Mouse (Mus musculus): ENCODE results near the gene Gm11563. TPM values are rescaled to one million over a fixed set of nuclear protein-coding genes. Genes with fewer than 3 reads are reported as not detected.
"Not testable (repeated sequence)": the region's sequence is repeated elsewhere in the genome, so short reads cannot be mapped to it uniquely, and the experiment has no call there.

Gm11563 gene
- not detected for total RNA-seq (2022)

DNA sequence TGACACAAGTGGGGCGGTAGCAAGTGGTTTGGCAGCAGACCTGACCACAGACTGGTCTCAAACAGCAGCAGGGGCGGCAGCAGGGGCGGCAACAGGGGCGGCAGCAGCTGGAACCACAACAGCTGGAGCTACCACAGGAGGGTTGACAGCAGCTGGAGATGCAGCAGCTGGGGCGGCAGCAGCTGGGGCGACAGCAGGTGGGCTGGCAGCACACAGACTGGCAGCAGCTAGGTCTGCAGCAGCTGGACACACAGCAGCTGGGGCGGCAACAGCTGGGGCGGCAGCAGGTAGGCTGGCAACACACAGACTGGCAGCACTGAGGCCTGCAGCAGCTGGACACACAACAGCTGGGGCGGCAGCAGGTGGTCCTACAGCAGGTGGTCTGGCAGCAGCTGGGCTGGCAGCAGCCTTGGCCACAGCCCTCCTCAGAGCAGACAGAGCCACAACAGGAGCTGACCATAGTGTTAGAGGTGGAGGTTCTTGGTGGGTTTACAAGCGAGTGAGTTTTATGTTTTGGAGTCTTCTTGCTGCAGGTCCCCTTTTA is at the start of gene Gm11563:
TSS of gene Gm11563 (minus strand) at position 494 of the 544 bp plus-strand sequence.
- not testable (repeated sequence) for DNase-seq

DNA sequence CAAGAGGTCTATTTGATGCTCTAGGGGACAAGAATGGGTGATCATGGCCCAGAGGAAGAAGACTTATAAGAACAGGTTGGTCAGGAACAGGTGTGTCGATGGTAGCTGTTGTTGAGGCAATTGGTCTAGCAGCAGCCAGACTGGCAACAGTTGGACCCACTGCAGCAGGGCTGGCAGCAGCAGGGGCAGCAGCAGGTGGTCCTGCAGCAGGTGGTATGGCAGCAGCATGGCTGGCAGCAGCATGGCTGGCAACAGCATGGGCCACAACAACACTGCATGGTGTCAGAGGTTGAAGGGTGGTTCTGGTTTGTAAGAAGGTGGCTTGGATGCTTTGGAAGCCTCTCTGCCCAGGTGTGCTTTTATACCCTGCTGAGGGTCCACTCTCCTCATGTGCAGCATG is 31.7 kb upstream of the Gm11563 start, which contains the start of gene Gm14190:
TSS of gene Gm14190 (minus strand) at position 278 of the 400 bp plus-strand sequence.
- DNase-seq = no peak

DNA sequence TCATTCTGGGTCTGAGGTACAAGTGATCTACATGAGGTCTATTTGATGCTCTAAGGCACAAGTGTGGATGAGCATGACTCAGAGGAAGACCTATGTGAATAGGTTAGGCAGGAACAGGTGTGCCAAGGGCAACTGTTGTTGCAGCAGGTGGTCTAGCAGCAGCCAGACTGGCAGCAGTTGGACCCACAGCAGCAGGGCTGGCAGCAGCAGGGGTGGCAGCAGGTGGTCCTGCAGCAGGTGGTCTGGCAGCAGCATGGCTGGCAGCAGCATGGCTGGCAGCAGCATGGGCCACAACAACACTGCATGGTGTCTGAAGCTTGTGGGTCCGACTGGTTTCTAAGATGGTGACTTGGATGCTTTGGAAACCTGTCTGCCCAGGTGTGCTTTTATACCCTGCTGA is 26.5 kb upstream of the Gm11563 start:
- not testable (repeated sequence) for DNase-seq

DNA sequence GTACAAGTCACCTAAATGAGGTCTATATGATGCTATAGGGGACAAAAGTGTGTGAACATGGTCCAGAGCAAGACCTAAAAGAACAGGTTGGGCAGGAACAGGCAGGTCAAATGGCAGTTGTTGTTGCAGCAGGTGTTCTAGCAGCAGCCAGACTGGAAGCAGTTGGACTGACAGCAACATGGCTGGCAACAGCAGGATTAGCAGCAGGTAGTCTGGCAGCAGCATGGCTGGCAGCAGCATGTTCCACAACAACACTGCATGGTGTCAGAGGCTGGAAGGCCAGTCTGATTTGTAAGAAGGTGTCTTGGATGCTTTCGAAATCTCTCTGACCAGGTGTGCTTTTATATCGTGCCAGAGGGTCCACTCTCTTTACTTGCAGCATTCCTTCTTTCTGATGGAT is 24.7 kb upstream of the Gm11563 start:
- no peak for DNase-seq

DNA sequence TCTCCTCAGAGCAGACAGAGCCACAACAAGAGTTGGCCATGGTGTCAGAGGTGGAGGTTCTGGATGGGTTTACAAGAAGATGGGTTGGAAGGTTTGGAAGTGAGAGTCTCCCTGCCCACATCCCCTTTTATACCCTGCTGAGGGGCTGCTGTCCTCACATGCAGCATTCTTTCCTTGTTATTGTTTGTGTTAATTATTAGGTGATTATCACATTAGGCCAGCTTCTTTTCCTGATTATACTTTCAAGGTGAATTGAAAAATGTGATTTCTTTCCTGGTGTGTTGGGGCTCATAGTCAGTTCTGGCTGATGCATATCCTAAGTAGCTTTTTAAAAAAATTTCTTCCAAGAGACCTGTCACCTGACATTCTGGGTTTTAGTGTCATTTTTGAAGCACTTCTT is 7.1 kb upstream of the Gm11563 start, which contains the start of gene Krtap4-6:
TSS of gene Krtap4-6 (minus strand) at position 101 of the 400 bp plus-strand sequence.
- no peak for DNase-seq

DNA sequence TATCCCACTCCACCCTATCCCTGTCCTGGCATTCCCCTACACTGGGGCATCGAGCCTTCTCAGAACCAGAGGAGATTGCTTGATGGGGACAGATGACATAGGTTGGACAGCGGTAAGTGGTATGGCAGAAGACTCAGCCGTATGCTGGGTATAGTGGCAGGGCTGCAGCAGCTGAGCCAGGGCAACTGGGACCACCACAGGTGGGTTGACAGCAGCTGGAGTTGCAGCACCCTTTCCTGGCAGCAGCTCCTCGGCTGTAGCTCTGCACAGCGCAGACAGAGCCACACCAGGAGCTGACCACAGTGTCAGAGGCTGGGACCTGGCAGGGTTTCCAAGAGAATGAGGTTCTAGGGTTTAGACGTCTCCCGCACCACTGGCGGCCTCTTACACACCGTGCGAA is 4.0 kb upstream of the Gm11563 start:
- no peak for DNase-seq

DNA sequence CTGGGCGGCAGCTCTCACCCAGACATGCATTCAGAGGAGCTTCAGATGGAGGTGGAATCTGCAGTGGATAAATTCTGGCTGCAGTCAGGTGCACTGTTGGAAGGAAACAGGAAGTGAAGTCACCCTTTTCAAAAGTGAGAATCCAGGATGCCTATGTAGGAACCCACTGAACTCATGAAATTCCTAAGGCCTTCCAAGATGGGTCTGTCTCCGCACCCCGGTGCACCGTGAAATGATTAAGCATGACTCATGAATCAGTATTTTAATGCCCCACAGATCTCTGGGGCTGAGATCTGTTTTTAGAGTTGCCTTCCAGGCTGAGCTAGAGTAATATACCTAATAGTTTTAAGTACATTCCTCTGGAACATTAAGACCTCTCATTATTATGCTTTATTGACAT is 496 bp upstream of the Gm11563 start:
- DNase-seq = no peak

DNA sequence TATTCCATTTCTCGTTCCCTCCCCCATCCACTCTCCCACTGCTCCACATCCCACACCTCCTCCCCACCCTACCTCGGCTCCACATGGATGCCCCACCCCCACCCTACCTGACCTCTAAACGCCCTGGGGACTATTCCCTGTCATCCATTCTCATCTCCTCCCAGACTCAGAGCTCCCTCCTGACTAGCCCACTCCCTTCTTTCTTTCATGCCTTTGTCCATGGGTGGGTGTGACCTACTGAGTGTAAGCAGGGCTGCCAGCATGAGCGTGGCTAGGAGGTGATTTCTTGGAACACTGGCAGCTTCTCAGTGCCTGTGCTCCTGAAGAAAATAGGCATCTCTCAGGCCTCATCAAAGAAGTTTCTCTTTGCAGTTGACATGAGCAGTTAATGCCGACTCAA is 1.7 kb downstream of the Gm11563 start:
- DNase-seq = no peak

DNA sequence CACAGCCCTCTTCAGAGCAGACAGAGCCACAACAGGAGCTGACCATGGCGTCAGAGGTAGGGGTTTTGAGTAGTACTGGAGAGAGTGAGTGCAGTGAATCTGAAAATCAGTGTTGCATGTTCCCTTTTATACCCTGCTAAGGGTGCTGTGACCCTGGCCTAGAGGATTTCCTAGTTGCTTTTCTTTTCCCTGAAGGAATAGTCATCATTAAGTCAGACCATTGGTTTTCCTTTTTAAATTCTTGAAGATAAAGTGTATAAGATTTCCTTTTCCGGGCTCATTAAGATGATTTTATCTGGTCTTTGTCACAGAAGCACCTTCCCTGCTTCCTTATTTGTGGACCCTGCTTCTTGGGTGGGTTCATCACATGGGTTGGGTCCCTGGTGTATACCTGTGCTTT is 8.6 kb downstream of the Gm11563 start, which contains the start of gene Gm11555:
TSS of gene Gm11555 (minus strand) at position 101 of the 400 bp plus-strand sequence.
- DNase-seq = no peak

DNA sequence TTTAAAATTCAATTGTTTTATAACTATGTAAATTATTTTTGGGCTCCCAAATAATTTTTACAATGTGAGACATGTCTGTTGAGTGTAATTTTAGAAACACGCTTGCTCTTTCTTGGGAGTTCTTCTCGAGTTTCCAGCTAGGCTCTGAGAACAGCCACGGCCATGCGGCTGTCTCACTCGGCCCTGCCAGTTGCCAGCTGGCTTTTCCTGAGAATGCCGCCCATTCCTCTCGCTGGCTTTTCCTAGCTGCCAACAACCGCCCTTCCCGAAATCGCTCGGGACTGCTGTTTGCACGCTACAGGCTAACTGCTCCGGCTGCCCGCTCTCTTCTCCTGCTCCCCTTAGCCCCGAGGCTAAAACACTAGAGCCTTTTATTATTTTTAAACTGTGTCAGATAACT is 12.3 kb downstream of the Gm11563 start:
- no peak for DNase-seq

DNA sequence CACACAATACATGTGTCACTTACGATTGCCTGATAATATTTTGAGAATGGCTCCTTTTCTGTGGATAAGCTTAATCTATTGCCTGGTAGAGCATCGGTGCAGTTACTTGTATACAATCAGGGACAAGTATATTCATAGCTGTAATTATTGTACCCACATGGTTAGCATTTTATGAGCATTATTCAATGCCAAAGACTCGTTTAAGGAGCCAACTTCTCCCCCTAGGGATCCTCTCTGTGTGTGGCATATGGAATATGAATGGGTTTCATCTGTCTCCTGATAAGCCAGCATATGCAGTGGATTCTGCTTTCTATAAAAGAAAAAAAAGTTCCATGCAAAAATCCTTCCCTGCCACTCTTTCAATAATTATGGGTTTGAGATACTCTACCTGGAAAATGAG is 14.4 kb downstream of the Gm11563 start:
- DNase-seq = no peak

DNA sequence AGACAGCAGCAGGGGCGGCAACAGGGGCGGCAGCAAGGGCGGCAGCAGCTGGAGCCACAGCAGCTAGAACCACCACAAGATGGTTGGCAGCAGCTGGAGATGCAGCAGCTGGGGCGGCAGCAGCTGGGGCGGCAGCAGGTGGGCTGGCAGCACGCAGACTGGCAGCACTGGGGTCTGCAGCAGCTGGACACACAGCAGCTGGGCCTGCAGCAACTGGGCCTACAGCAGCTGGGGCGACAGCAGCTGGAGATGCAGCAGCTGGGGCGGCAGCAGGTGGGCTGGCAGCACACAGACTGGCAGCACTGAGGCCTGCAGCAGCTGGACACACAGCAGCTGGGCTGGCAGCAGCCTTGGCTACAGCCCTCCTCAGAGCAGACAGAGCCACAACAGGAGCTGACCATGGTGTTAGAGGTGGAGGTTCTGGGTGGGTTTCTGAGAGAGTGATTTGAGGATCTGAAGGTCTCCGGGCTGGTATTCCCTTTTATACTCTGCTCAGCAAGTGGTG is 15.1 kb downstream of the Gm11563 start, which contains the start of gene Krtap4-7:
TSS of gene Krtap4-7 (minus strand) at position 455 of the 505 bp plus-strand sequence.
- DNase-seq = not testable (repeated sequence)

DNA sequence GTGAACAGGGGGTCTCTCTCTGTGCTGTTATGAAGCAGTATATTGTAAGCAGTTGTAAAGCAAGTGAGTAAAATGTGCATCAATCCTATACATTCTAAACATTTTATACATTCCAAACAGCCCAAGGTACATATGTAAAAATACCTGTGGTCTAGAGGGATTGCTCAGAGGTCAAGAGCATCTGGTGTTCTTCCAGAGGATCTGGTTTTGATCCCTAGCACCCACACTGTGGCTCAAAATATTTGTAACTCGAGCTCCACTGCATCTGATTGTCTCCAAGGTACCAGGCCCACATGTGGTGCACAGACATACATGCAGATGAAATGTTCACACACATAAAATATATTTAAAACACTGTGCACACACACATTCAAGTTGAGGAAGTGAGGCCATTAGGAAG is 17.8 kb downstream of the Gm11563 start:
- no peak for DNase-seq

DNA sequence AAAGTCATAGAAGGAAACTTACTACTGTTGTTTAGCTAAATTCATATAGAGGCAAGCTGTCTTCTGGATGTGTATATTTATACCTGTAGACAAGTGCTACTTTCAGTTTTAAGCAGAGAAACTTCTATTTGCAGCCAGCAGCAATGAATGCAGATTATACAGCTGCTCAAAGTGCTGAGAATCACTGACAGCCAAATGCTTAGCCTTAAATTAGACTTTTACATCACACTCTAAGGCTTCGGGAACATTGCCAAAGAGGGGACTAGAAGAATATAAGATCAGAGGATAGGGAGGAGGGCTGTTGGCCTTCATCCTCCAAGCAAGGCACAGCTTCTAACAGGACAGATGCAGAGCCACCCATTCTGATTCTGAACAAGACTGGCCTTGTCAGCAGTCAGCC is 21.7 kb downstream of the Gm11563 start:
- no peak for DNase-seq

DNA sequence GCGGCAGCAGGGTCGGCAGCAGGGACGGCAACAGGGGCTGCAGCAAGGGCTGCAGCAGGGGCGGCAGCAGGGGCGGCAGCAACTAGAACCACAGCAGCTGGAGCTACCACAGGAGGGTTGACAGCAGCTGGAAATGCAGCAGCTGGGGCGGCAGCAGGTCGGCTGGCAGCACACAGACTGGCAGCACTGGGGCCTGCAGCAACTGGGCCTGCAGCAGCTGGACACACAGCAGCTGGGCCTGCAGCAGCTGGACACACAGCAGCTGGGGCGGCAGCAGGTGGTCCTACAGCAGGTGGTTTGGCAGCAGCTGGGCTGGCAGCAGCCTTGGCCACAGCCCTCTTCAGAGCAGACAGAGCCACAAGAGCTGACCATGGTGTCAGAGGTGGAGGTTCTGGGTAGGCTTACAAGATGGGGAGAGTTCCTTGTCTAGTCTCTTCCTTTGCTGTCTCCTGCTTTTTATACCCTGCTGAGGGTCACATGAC is 24.1 kb downstream of the Gm11563 start, which contains the start of gene Krtap4-2:
TSS of gene Krtap4-2 (minus strand) at position 432 of the 482 bp plus-strand sequence.
- DNase-seq = no peak

DNA sequence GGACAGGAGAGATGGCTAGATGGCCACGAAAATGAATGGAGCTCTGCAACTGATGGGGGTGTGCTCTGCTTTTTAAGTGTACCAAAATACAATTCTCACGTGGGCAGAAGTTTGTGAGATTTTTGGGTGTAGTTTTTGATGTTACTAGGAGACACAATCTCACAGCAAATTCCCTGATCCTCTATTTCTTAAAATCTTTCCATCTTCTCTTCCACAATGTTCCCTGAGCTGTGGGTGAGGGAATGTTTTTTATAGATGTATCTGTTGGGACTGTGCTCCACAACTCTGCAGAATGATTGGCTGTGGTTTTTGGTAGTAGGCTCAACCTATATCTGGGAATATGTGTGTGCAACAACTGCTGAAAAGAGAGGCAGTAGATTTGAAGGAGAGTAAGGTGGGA is 25.5 kb downstream of the Gm11563 start:
- DNase-seq = no peak

DNA sequence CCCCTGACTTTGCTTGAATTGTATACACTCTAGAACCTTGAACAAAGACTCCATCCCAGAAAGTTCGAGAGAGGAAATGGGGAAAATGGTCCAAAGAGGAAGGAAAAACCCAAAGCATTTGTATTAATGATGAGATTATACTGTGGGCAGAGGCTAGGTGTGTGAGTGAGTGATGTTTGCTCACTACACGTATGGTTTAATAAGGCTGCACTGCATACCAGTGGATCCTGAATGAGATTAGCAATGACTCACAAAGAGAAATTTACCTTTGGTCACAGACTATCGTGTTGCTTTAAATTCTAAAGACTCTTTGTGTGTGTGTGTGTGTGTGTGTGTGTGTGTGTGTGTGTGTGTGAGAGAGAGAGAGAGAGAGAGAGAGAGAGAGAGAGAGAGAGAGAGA is 27.9 kb downstream of the Gm11563 start:
- no peak for DNase-seq

DNA sequence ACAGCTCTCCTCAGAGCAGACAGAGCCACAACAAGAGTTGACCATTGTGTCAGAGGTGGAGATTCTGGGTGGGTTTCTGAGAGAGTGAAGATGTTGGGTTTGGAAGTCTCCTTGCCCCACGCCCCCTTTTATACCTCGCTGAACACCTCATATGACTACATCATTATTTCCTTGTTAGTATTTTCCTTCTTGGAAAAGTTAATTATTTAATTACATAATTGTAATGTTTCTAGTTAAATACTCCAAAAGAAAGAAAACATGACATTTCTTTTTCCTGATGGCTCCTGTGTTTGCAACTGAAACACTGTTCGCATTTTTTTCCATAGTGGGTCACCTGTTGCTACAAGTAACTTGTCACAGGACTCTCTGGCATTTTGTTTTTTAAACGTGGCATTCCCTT is 30.6 kb downstream of the Gm11563 start, which contains the start of gene Krtap4-1:
TSS of gene Krtap4-1 (minus strand) at position 101 of the 400 bp plus-strand sequence.
- DNase-seq = no peak

DNA sequence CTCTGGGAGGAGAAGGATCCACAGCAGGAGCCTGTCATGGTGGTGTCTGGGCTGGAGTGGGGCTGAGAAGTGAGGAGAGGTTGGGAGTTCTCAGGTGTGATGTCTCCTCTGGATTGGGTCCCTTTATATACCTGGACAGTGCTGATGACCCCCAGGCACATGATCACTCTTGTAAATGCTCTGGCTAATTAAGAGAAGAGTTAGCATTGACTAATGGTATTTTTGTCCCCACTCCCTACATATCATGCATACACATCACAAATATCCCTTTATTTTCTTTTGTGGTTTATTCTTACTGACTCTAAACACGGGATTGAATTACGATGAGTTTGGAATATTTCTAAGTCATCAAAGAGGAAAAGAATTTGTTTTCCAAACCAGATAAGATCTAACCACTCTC is 38.4 kb downstream of the Gm11563 start, which contains the start of gene Gm11562:
TSS of gene Gm11562 (minus strand) at position 101 of the 400 bp plus-strand sequence.
- DNase-seq = no peak

DNA sequence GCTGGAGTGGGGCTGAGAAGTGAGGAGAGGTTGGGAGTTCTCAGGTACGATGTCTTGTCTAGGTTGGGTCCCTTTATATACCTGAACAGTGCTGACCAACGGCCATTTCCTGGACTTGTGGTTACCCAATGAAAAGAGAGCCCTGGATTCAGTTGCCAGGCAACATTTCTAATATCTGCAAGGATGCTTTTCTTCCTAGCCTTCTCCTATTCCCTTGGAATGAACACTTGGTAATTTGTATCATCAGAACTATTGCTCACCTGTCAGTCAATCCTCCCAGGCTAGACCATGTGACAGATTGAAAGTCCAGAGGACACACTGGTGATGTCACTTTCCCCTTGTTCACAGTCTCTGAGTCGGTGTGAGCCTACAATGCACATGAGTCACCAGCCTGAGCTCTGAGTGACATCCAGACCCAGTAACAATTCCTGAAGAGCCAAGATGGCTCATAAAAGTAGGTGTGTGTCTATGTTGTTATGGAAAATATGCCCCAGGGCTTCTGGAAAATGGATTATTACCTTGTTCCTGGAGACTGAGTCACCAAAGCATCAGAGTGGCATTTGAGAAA is 43.9 kb downstream of the Gm11563 start, which contains the start of gene Krtap2-4:
TSS of gene Krtap2-4 (minus strand) at position 51 of the 568 bp plus-strand sequence.
- DNase-seq = no peak

DNA sequence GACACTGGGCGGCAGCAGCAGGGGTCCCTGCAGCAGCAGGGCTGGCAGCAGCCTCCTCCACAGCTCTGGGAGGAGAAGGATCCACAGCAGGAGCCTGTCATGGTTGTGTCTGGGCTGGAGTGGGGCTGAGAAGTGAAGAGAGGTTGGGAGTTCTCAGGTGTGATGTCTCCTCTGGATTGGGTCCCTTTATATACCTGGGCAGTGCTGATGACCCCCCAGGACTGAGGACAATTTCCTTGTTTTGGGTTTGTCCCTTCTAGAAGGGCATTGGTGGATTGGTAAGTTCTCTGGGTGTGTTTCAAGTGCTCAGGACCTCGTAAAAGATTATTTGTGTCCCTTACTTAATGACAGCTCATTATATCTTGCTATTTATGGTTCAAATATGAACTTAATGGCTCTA is 48.7 kb downstream of the Gm11563 start, which contains the start of gene Gm11937:
TSS of gene Gm11937 (minus strand) at position 101 of the 400 bp plus-strand sequence.
- not testable (repeated sequence) for DNase-seq

DNA sequence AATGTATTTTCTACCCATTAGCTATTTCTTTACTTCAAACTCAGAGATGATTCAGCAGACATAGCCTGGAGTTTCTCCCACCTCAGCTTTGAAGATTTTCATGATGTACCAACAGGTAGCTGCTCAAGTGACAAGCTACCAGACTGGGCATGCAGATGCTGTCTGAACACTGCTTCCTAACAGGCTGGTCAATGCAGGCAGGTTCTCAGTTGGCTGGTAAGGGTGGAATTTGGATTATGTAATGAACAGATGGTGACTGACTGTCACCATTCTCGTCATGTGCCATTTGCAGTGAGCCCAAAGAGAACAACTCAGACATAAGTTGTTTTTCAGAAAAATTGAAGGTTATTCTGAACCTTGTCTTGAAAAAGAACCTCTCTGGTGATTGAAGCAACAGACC is 49.6 kb downstream of the Gm11563 start:
- no peak for DNase-seq

Data from adrenal gland, adult 8-10 months (tissue).